Mouse (Mus musculus) bone marrow macrophage, adult 2 months (primary cell): ENCODE measurements around the gene Irf7. TPM values are rescaled to one million over a fixed set of nuclear protein-coding genes. Genes with fewer than 3 reads are reported as not detected.
"Not testable (repeated sequence)": the region's sequence is repeated elsewhere in the genome, so short reads cannot be mapped to it uniquely, and the experiment has no call there.

Source experiments
- H3K27ac ChIP-seq: 2 replicates; pipeline ENCODE4 v1.5.1; 2012; ENCODE audit warnings: low read depth, low read length; ENCODE audit not compliant: insufficient read depth
- H3K4me1 ChIP-seq: 2 replicates; pipeline ENCODE4 v1.6.1; 2012; ENCODE audit warnings: low read length; ENCODE audit not compliant: control insufficient read depth, insufficient read depth
- H3K4me3 ChIP-seq: 2 replicates; pipeline ENCODE4 v1.5.1; 2012; ENCODE audit warnings: mild to moderate bottlenecking, low read length, moderate library complexity; ENCODE audit not compliant: insufficient read depth
- CTCF ChIP-seq: IDR thresholded peaks from 2 replicates; pipeline ENCODE4 v1.5.1; 2012; ENCODE audit warnings: low read depth, mild to moderate bottlenecking, low read length, moderate library complexity
- POLR2A ChIP-seq: IDR thresholded peaks from 2 replicates; pipeline ENCODE4 v1.6.1; 2012; ENCODE audit warnings: mild to moderate bottlenecking, low read depth, low read length, borderline replicate concordance
- polyA plus RNA-seq: library from polyadenylated mRNA; stranded (reverse); fragments of >200 nt; gene quantifications from 2 replicates; pipeline ENCODE4 v1.2.4, GENCODE M21; 2012; ENCODE audit not compliant: missing spikeins, insufficient read depth, insufficient read length

The Irf7 gene
- polyA plus RNA-seq, 1 experiment, result 168 TPM

GRCm38 (mm10) chr7:141275356-141275755 is 9.1 kb upstream of the Irf7 start:
- TF ChIP-seq CTCF (no peak), POLR2A (no peak)
- Histone ChIP-seq H3K4me1 (no peaks in the 10 kb centered on the region), H3K27ac (no peak overlapping the region), H3K4me3 (no peak overlapping the region)

GRCm38 (mm10) chr7:141270631-141271030 is 4.3 kb upstream of the Irf7 start:
- no peak for TF ChIP-seq POLR2A
- no peak for TF ChIP-seq CTCF
- Histone ChIP-seq H3K4me3 (no peak overlapping the region), H3K27ac (no peak overlapping the region), H3K4me1 (peaks cover 16% of the 10 kb centered on the region)

GRCm38 (mm10) chr7:141269273-141269545 is 2.9 kb upstream of the Irf7 start:
- H3K4me1 ChIP-seq, result peaks cover 23% of the 10 kb centered on the region
- no peak for TF ChIP-seq CTCF
- no peak for TF ChIP-seq POLR2A
- peak overlapping the region; percentile 53 for H3K4me3 ChIP-seq
- peak overlapping the region; percentile 42 for H3K27ac ChIP-seq

- Histone ChIP-seq H3K27ac (peak overlapping the region; percentile 82), H3K4me3 (peak overlapping the region; percentile 53), H3K4me1 (peaks cover 23% of the 10 kb centered on the region)
- TF ChIP-seq CTCF (no peak), POLR2A (no peak)
Observed at GRCm38 (mm10) chr7:141268466-141269272, 2.4 kb upstream of the Irf7 start.

- TF ChIP-seq CTCF (no peak), POLR2A (no peak)
- Histone ChIP-seq H3K27ac (no peak overlapping the region), H3K4me3 (peak overlapping the region; percentile 78), H3K4me1 (peaks cover 23% of the 10 kb centered on the region)
Observed at GRCm38 (mm10) chr7:141265411-141265738, 906 bp downstream of the Irf7 start.

GRCm38 (mm10) chr7:141264761-141265410 is 1.4 kb downstream of the Irf7 start:
- Histone ChIP-seq H3K27ac (no peak overlapping the region), H3K4me1 (peaks cover 23% of the 10 kb centered on the region), H3K4me3 (peak overlapping the region; percentile 78)
- TF ChIP-seq CTCF (peak; percentile 35), POLR2A (no peak)

- Histone ChIP-seq H3K4me3 (no peak overlapping the region), H3K4me1 (peaks cover 18% of the 10 kb centered on the region), H3K27ac (no peak overlapping the region)
- TF ChIP-seq POLR2A (no peak), CTCF (no peak)
Observed at GRCm38 (mm10) chr7:141264041-141264700, 2.1 kb downstream of the Irf7 start.

GRCm38 (mm10) chr7:141263640-141264039 is 2.6 kb downstream of the Irf7 start:
- H3K4me1 ChIP-seq, result peaks cover 17% of the 10 kb centered on the region
- H3K4me3 ChIP-seq, result no peak overlapping the region
- no peak overlapping the region for H3K27ac ChIP-seq
- TF ChIP-seq POLR2A (no peak), CTCF (no peak)

GRCm38 (mm10) chr7:141261480-141261879 is 4.8 kb downstream of the Irf7 start:
- H3K4me3 ChIP-seq, result no peak overlapping the region
- TF ChIP-seq CTCF, result no peak
- no peak for TF ChIP-seq POLR2A
- H3K4me1 ChIP-seq, result peaks cover 9% of the 10 kb centered on the region
- H3K27ac ChIP-seq, result no peak overlapping the region

- no peak overlapping the region for H3K27ac ChIP-seq
- H3K4me3 ChIP-seq, result no peak overlapping the region
- TF ChIP-seq POLR2A (no peak), CTCF (no peak)
- H3K4me1 ChIP-seq, result no peaks in the 10 kb centered on the region
Observed at GRCm38 (mm10) chr7:141256159-141256558, 10.1 kb downstream of the Irf7 start.

GRCm38 (mm10) chr7:141250486-141250885 is 15.8 kb downstream of the Irf7 start:
- not testable (repeated sequence) for H3K4me1 ChIP-seq, H3K4me3 ChIP-seq, H3K27ac ChIP-seq
